Mouse (Mus musculus) lung, adult 2 months (tissue): ENCODE measurements at regions not wholly inside any gene's neighbourhood (a gene's known extent, or its start where the extent isn't known, plus 50 kb on each side); places are given as distances from the start of the nearest gene placed in this dataset.

Source experiments
- DNase-seq: peaks from one replicate; pipeline ENCODE4 v3.0.0; 2022
- H3K4me1 ChIP-seq: fragments of 200-500 bp; 2 replicates; pipeline ENCODE4 v1.6.1; 2011; ENCODE audit warnings: low read length; ENCODE audit not compliant: control insufficient read depth, insufficient read depth
- H3K4me3 ChIP-seq: fragments of 200-500 bp; replicated peaks from 2 replicates; pipeline ENCODE3; 2011; ENCODE audit warnings: low read depth, mild to moderate bottlenecking, control low read depth, low read length; ENCODE audit errors: extremely low read depth
- CTCF ChIP-seq: fragments of 200-500 bp; IDR thresholded peaks from 2 replicates; pipeline ENCODE4 v1.5.1; 2011; ENCODE audit warnings: mild to moderate bottlenecking, low read length, control low read depth; ENCODE audit not compliant: insufficient read depth
- POLR2A ChIP-seq: fragments of 200-500 bp; IDR thresholded peaks from 2 replicates; pipeline ENCODE4 v1.6.1; 2011; ENCODE audit warnings: low read depth, mild to moderate bottlenecking, control low read depth, low read length, borderline replicate concordance; ENCODE audit errors: extremely low read depth
- WGBS: fragments of 180-500 bp; shearing (Covaris S2); methylation state at CpG from one replicate; pipeline ENCODE4 v1.1.7; 2018; 5-methylcytosine and 5-hydroxymethylcytosine counted together

- no peak for TF ChIP-seq CTCF
- no peak for TF ChIP-seq POLR2A
- no peak for DNase-seq
- H3K4me1 ChIP-seq, result no peaks in the 10 kb centered on the region; the same call in 1 of the 2 replicates
- 48% methylated on average over 4 of the region's 4 CpGs for WGBS
- no peak overlapping the region for H3K4me3 ChIP-seq
Measured at GRCm38 (mm10) chr12:58545832-58546538, 276.9 kb upstream of the Clec14a start.

DNA sequence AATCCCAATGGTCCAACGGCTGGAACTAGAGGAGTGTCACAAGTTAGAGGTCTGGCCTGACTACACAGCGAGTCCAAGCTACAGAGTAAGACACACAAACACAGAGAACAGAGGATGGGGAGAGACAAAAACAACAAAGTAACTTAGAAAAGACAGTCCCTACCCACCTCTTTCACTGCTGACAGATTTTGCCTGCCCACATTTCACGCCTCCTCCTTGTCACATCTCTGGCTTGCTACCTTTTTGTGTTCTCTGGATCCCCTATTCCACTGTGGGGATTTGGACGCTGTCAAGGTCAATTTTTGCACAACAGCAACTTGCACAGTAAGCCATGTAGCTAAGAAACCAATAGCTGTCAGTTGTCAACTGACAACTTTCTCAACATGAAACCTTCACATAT is 275.8 kb upstream of the Clec14a start:
- TF ChIP-seq CTCF (no peak), POLR2A (no peak)
- Histone ChIP-seq H3K4me1 (no peaks in the 10 kb centered on the region; the same call in 1 of the 2 replicates), H3K4me3 (no peak overlapping the region)
- WGBS, result 83% methylated on average over 4 of the region's 4 CpGs
- no peak for DNase-seq

GRCm38 (mm10) chr12:58538305-58538719 is 269.2 kb upstream of the Clec14a start:
- no peak for TF ChIP-seq POLR2A
- TF ChIP-seq CTCF, result no peak
- no peak overlapping the region for H3K4me3 ChIP-seq
- WGBS, result 12% methylated on average over 5 of the region's 5 CpGs
- H3K4me1 ChIP-seq, result 0 out of 2 replicates have a peak, but pooled peaks cover 5% of the 10 kb centered on the region
- no peak for DNase-seq

- no peak for DNase-seq
- TF ChIP-seq CTCF, result no peak
- TF ChIP-seq POLR2A, result no peak
- H3K4me3 ChIP-seq, result no peak overlapping the region
- 0 out of 2 replicates have a peak, but pooled peaks cover 5% of the 10 kb centered on the region for H3K4me1 ChIP-seq
- 48% methylated on average over 7 of the region's 8 CpGs for WGBS
Measured at GRCm38 (mm10) chr12:58537833-58538232, 268.7 kb upstream of the Clec14a start.

DNA sequence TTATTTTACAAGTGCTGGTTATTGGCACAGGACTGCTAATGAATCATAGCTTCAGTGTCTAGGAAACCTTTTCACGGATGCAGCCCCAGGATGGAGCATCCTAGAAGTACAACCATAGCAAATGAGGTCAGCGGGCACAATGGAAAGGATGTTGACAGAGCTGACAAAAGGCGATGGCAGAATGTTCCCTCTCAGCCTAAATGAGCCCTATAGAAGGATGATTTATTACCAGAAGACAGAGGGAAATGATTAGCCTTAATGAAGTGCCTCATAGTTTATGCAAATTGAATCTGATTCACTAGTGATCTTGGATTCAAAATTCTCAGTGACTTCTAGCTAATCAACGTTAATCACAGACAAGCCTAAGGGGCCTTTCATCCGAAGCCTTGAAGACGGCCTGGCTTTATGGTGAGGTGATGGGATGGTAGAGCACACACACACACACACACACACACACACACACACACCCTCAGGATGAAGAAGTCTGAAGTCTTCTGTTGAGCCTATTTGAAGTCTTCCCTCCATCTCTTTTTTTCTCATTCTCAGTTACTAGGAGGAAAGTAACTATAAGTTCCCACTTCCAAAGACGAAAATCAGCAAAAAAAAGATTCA is 267.4 kb upstream of the Clec14a start:
- WGBS, result 76% methylated on average over 7 of the region's 7 CpGs
- Histone ChIP-seq H3K4me1 (0 out of 2 replicates have a peak, but pooled peaks cover 5% of the 10 kb centered on the region), H3K4me3 (no peak overlapping the region)
- no peak for DNase-seq
- TF ChIP-seq POLR2A (no peak), CTCF (no peak)

DNA sequence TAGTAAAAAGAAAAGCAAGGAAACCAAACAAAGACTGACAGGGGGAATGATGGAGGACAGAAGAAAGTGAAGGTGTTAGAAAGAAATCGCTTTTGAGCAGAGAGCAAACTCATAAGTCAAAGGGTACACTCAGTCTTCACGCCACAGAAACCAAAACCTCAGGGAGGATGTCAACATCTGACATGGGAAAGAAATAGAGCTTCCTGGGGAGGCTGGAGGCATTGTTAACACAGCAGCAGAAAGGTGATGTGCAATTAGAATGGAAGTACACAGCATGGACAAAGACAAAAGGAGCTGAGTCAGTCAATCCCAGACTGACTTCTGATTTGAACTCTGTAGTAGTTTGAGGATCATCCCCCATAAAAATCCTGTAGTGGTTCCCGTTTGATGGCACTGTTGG is 261.2 kb upstream of the Clec14a start:
- no peak for DNase-seq
- 31% methylated on average over 3 of the region's 3 CpGs for WGBS
- TF ChIP-seq CTCF (no peak), POLR2A (no peak)

GRCm38 (mm10) chr12:58516800-58517199 is 247.7 kb upstream of the Clec14a start:
- WGBS, result 33% methylated on average over 1 of the region's 1 CpGs
- Histone ChIP-seq H3K4me3 (no peak overlapping the region), H3K4me1 (no peaks in the 10 kb centered on the region)
- TF ChIP-seq POLR2A (no peak), CTCF (no peak)
- no peak for DNase-seq

More for the DNA sequence above, 261.2 kb upstream of the Clec14a start:
- H3K4me3 ChIP-seq, result no peak overlapping the region
- no peaks in the 10 kb centered on the region for H3K4me1 ChIP-seq

DNA sequence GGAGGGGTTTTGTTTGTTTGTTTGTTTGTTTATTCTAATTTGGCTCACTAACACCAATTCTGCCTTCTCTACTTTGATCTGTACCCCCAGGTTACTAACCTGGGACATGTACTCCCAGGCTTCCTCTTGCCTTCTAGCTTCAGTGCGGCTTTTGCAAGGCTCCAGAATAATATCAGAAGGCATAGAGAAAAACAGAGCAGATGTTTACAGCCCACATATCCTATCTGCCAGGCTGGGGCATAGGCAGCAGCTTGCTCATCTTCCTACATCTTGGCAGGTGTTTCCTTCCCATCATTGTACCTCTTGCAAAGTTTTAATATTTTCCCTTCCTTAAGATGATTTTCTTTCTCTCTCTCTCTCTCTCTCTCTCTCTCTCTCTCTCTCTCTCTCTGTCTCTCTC is 244.9 kb upstream of the Clec14a start:
- WGBS, result 83% methylated on average over 1 of the region's 1 CpGs
- no peak overlapping the region for H3K4me3 ChIP-seq

DNA sequence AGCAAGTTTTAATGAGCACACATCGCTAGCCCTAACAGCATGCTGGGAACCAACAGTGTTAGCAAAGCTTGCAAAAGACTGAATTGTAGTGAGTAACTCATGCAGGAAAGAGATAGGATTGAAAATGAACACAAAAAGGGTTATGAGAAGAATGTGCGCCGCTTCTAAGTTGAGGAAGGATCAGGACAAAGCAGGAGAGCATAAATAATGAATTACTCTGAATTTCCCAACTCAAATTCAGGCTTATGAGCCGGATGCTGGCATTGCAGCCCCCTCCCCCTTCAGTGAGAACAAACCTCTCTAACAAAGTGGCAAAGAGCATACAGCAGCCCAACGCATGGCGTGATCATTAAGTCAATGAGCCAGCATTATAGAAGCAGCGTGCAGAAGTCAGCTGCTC is 243.6 kb upstream of the Clec14a start:
- DNase-seq, result no peak
- Histone ChIP-seq H3K4me1 (no peaks in the 10 kb centered on the region), H3K4me3 (no peak overlapping the region)
- 81% methylated on average over 7 of the region's 7 CpGs for WGBS
- TF ChIP-seq POLR2A (no peak), CTCF (no peak)

More for the DNA sequence above, 244.9 kb upstream of the Clec14a start:
- H3K4me1 ChIP-seq, result no peaks in the 10 kb centered on the region
- no peak for DNase-seq
- TF ChIP-seq POLR2A, result no peak
- TF ChIP-seq CTCF, result no peak

DNA sequence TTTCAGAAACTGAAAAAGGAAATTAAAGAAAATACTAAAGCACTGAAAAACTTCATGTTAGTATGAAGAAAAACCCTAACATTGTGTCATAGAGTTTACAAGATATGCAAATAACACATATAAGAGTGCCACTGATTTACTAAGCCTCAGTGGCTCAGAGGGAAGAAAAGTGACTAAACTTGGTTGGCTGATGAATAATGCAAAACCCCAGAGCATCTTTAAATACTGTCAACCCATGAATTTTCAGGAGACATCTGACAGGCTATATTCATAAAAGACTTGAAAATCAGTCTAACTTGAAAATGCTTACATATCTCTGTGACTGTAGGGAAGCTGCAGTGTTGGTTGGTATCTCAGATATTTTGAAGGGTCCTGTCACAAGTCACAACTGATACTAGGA is 235.2 kb upstream of the Clec14a start:
- no peak overlapping the region for H3K4me3 ChIP-seq
- TF ChIP-seq POLR2A (no peak), CTCF (no peak)
- no peaks in the 10 kb centered on the region for H3K4me1 ChIP-seq
- no peak for DNase-seq
